Mouse (Mus musculus): ENCODE measurements around the gene Fads3.

GRCm38 (mm10) chr19:10066502-10066901, 25.1 kb downstream of the Fads3 start:
- TF ChIP-seq CTCF (IDR thresholded peaks at IDR 0.05; ENCODE audit: control insufficient read depth, insufficient read depth, low read length) (no peak), POLR2A (IDR thresholded peaks at IDR 0.05; ENCODE audit: borderline replicate concordance, control insufficient read depth, low read depth, low read length) (no peak)
